Mouse (Mus musculus): ENCODE measurements around the gene Tsc22d1.
A peak's percentile ranks its signal among the peaks of the same experiment; 100 is the strongest.

The Tsc22d1 gene

DNA sequence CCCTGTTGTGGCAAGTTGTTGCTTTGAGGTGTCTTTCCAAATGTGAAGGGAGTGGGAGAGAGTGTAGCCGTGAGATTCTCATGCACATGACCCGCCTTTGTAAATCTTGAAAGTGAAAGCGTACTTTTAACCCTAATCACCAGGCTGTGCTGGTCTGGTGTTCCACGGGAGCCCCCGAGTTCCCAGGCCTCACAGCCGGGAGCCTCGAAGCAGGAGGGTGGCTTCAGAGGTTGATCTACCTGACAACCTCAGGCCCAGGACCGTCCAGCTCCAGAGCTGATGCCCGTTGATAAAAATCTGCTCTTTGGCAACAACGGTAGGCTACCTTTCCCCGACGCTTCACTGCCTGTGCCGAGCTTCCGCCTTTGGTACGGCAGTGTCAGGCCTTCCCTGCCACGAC, 72.8 kb downstream of the Tsc22d1 start:
- DNase-seq (ENCODE audit: low read depth, low spot score) = no peak

DNA sequence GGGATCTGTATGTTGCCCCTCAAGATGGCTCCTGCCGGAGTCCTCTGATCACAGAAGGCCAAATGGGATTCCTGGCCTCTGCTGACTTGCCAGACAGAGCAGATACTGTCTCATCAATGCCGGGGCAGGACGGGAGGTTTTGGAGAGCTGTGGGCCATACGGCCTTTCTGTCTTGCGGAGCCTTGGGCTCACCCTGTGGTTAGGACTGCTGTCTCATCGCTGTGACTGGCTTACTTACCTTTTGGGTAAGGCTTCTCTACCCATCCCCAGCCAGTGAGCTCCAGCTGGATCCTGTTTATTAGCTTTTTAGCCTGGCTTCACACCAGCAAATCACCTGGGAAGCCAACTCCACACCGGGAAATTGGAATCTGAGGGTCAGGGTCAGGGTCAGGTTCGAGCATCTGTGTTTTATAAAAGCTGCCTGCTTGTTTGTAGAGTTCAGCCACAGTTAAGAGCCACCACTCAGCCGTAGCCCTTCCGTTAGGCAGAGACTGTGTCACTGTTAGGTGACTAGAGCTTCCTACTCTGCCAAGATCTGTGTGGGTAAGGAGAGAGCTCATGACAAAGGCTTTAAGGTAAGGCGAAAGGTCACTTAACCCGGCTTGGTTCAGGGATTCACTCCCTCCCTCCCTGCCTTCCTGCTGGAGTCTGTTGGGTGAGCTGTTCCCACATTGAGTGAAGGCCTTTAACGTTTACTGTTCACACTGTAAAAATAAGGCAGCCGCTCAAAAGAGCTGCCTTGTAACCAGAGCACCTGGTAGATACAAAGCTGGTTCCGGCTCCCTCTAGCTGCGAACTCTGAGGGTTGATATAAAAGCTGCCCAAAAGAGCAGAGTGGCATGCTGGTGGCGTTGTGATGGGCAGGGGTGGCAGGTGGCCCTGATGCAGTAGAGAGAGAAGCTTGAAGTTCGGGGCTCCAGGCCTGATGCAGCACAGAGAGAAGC, 73.6 kb downstream of the Tsc22d1 start:
- peak; percentile 40 for DNase-seq (ENCODE audit: low read depth, low spot score)

GRCm38 (mm10) chr14:76489128-76489527, 74.4 kb downstream of the Tsc22d1 start:
- DNase-seq (ENCODE audit: low read depth, low spot score) = no peak

- peak; percentile 95 for DNase-seq (ENCODE audit: low read depth, low spot score)
Observed at GRCm38 (mm10) chr14:76495022-76495421, 80.3 kb downstream of the Tsc22d1 start.

GRCm38 (mm10) chr14:76497187-76497586, 82.4 kb downstream of the Tsc22d1 start:
- DNase-seq (ENCODE audit: low read depth, low spot score) = no peak

DNA sequence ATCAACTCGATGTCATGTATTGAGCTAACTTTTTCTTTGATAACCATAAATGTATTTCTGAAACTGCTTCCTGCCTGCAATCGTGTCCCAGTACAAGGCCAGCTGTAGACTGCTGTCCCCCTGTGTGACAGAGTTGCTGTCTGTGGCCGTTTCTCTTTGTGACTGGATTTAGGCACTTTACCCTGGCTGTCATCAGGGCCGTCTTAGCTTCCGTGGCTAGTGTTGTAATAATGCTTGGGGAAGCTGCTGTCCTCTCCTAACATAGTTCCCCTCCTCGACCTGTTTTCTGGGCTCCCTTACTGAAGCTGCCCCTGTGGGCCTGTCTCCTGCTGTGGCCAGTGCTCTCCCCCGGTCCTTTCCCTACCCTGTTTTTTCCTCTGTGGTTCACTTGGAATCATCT, 83.4 kb downstream of the Tsc22d1 start:
- DNase-seq (ENCODE audit: low read depth, low spot score) = no peak

DNA sequence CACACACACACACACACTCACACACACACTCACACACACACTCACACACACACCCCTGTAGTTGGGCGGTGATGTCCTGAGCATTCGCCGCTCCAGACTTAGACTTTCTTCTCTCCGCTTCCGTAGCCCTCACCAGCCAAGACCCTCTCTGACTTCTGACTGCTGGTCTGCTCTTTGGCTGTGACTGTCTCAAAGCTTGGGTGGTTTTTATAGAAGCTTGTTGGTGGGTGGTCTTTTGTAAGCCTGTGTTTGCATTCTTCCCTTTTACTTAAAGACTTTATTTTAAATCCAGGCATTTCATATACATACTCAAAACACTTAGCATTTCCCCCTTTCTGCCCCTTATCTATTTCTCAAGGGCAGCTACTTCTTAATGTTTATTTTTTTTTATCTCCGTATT, 84.7 kb downstream of the Tsc22d1 start:
- no peak for DNase-seq (ENCODE audit: low read depth, low spot score)

DNA sequence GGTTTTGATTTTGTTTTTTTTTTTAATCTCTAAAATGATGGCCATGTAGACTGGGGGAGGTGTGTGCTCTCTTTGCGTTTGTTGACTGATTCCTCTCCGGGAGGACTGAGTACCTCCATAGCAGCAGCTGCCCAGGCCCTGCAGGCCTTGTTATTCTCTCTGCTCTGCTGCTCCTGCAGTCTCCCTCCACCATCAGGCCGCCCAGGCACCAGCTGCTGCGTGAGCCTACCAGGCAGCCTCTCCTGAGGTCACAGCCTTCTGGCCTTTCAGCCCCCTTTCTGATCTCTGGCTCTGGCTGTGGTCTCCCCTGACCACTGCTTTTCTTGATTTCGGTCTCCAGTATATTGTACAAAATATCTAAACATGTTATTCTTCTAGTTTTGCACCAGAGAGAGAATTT, 85.3 kb downstream of the Tsc22d1 start:
- no peak for DNase-seq (ENCODE audit: low read depth, low spot score)

DNA sequence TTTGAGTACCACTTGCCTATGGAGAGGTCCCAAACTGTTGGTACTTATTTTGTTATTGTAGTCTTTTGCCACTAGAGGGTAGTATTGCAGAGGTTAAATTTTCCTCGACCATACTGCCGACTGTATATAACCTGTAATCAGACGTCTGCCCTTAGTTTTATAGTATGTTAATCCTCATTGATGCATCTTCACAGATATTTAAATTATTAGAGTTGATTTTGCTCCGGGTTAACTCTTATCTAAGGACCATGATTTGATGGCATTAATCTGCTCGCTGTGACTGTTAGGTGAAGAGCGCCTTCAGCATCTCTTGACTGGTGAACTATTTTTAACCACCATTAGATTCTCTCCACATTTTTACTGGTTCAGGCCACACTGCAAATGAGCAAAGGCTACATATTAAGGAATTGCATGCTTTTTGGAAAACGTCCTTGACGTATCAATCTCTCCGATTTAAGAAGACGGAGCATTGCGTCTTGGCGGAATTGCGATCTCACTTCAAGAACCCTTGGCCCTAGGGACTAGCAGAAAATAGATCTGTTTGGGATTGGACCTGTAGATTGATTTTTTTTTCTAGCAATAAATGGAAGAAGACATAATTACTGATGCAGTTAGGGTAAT, 88.6 kb downstream of the Tsc22d1 start:
- peak; percentile 49 for DNase-seq (ENCODE audit: low read depth, low spot score)

DNA sequence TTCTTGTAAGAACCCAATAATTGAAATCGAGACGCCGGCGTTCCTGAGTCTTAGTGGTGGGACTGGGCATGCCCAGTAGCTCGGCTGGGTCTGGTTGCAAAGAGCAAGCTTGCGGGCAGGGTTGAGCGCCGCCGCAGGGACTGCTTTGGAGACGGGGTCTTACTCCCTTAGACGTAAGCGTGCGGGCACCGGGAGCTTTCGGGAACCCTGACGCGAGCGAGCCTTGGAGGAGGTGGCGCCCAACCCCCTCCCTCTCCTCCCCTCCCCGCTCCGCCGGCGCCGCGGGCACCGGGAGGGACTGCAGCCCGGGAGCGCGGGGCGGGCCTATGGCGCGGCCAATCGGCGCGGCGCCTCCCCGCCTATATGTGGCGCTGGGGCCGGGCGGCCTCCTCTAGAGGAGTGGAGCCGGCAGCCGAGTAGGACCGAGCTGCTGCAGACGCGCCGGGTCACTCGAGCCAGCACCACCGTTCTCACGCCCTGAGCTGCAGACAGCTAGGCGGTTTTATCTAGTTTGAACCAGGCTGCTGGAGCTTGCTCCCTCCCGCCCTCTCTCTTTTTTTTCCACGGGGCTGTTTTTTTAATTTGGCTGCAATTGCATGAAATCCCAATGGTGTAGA, 89.5 kb downstream of the Tsc22d1 start:
- DNase-seq (ENCODE audit: low read depth, low spot score) = peak; percentile 93

GRCm38 (mm10) chr14:76505101-76505438, 90.3 kb downstream of the Tsc22d1 start:
- no peak for DNase-seq (ENCODE audit: low read depth, low spot score)

GRCm38 (mm10) chr14:76505439-76506220, 90.9 kb downstream of the Tsc22d1 start:
- peak; percentile 95 for DNase-seq (ENCODE audit: low read depth, low spot score)

- DNase-seq (ENCODE audit: low read depth, low spot score) = no peak
Observed at GRCm38 (mm10) chr14:76506425-76507205, 91.9 kb downstream of the Tsc22d1 start.

GRCm38 (mm10) chr14:76507357-76507756, 92.6 kb downstream of the Tsc22d1 start:
- no peak for DNase-seq (ENCODE audit: low read depth, low spot score)

DNA sequence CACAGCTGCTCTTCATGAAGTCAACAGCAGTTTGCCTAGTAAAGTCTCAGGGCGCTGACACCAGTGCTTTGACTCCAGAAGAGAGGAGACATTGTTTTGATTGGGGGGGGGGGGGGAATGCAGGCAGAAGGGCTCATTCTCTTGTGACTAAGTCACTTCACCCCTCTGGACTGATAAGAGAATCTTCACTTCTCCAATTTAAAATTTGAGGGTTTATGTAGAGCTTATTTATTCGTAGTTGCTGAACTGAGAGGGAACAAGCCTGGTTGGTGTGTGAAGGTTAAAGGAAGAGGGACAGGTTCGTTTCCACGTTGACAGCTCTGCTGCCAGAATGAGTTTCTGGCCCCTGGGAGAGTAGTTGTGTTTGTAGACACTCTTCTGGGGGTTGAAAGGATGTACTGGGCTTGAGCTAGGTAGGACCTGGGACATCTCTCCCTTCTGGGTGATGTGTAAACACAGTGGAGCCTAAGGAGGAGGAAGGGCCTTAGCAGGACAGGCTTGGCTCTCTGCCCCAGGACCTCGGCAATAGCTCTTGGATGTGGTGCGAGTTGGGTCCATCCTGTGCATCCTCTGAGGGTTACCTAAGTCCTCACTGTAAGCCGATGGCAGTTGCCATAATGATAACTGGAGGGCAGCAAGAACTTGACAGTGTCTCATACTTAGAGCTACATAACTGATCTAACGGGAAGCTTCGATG, 93.2 kb downstream of the Tsc22d1 start:
- DNase-seq (ENCODE audit: low read depth, low spot score) = no peak

DNA sequence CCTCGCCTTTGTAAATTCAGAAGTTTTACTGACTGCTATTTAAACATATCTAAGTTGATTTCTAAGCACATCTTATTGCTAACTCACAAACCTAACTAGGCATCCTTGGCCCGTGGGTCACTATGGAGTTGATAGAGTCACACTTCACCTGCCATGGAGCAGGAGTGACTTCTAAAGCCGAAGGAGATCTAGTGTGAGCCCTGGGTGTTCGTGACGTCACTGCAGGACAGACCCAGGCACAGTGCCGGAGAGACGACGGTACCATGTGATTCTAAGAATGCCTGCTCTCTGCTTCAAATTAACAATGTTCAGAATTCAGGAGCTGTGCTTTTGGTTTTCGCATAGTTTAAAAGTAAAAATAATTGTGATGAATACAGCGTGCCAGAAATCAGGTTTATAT, 93.9 kb downstream of the Tsc22d1 start:
- DNase-seq (ENCODE audit: low read depth, low spot score) = no peak

DNA sequence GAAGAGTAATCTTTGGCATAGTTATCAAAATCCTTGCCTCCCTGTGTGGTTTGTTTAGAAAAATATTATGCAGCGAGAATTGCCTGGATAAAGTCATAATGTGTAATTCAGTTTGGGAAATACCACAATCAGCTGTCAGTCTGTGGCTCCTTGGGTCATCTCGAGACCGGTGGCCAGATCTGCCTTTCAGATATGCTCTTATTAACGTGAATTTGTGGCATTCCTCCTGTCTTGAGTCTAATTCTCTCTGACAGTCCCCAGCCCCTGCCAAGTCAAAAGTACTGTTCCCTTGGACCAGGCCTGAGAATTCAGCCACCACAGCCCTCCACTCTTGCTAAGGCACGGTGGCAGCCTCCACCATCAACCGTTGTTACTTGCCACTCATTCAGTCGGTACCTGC, 97.2 kb downstream of the Tsc22d1 start:
- no peak for DNase-seq (ENCODE audit: low read depth, low spot score)

DNA sequence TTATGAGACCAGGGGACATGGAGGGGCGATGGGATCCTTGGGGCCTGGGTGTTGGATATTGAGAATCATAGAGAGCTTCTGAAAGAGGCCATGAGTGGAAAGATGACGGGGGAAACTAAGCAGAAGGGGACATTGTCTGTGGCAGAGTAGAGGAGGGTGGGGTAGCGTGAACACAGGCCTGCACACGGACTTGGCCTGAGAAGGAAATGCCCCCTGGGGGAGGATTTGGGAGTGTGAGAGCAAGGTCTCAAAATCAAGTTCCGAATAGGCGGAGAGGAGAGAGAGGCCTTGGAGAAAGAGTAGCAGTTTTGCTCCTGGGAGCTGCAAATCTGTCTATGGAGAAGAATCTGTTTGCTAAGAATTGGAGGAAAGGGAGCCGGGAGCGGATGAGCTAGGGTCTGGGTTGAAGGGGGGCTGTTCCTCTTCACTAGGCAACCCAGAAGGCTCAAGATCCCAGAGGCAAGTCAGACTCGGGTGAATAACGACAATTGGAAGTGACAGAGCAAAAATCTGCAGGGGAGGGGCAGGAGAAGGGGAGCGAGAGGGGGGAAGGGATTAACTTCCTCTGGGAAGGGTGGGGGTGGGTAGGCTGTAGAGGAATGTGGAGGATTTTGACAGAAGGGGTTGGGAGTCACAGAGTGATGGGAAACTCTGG, 98.8 kb downstream of the Tsc22d1 start:
- DNase-seq (ENCODE audit: low read depth, low spot score) = peak; percentile 52

DNA sequence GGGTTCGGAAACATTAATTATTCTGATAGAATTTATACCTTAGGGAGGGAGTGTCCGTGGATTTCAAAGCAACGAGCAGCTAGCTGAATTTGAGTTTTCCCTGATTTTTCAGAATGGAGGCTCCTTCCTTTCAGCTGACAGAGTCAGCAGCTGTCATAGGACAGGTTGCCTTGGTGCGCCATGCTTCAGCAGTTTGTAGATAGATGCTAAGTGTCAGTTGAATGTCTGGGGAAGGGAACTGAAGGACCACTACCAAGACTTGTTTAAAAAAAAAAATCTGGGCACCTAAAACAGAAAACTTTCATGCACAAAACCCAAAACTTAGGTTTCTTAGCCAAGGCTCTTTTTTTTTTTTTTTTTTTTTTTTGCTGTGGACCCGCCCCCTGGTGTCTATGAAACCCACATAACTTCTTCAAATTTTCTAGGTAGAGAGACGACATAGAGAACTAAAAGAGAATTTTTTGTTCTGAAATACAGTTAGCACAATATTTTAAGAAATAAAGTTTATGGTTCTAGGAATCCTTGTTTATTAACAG, 99.4 kb downstream of the Tsc22d1 start:
- no peak for DNase-seq (ENCODE audit: low read depth, low spot score)

- peak; percentile 94 for DNase-seq (ENCODE audit: low read depth, low spot score)
Observed at GRCm38 (mm10) chr14:76515620-76516019, 100.9 kb downstream of the Tsc22d1 start.
